Mouse (Mus musculus) forebrain, embryonic 14.5 days (tissue): ENCODE data around the gene Serpinf1. TPM values are rescaled to one million over a fixed set of nuclear protein-coding genes. Genes with fewer than 3 reads are reported as not detected.

Experiments
- microRNA counts: library from miRNA; unstranded; fragments of <30 nt; microRNA quantifications from one replicate; lab custom pipeline; 2016
- microRNA-seq: library from miRNA; unstranded; fragments of <30 nt; microRNA quantifications from one replicate; pipeline ENCODE4, GENCODE M21; 2016
- polyA plus RNA-seq: library from polyadenylated mRNA; unstranded; fragments of >200 nt; fragmentation: Nextera tagmentation; extraction: Ambion mirVana; gene quantifications from 2 replicates; pipeline ENCODE4 v1.2.1, GENCODE M21; 2014

Gene Serpinf1
- polyA plus RNA-seq, 1 experiment from 2014 or later, result 23.6 TPM

MicroRNAs encoded within 50 kb of the gene (microRNA counts, 519-probe panel; counts per million panel counts)
- 5,108 counts per million, percentile 79 among the panel's probes with 10 or more counts for microRNA mmu-miR-22 (lab: Ali Mortazavi, UCI)

Small RNA genes lying within 50 kb of the gene (microRNA-seq; reads per million reads assigned to microRNA genes)
- gene Mir22, result 2,521 reads per million, percentile 87 among the genes with 10 or more reads in this experiment

Other genes starting within 250 kb of the Serpinf1 start
- gene Ovca2, start 243.9 kb downstream of the Serpinf1 start, polyA plus RNA-seq, result 24.3 and 24.6 TPM in 2 replicates
- gene Dph1, start 231.5 kb downstream of the Serpinf1 start, polyA plus RNA-seq, result 15.9 and 17.6 TPM in 2 replicates
- gene Rtn4rl1, start 228.9 kb downstream of the Serpinf1 start, polyA plus RNA-seq, result 5.0 and 7.4 TPM in 2 replicates
- gene Rpa1, start 74.4 kb downstream of the Serpinf1 start, polyA plus RNA-seq, result 64.5 and 74.2 TPM in 2 replicates
- 10.7 and 12.1 TPM in 2 replicates for gene Smyd4, start 74.3 kb downstream of the Serpinf1 start, polyA plus RNA-seq
- not detected in 2 replicates for gene Serpinf2, start 16.9 kb upstream of the Serpinf1 start, polyA plus RNA-seq
- gene Wdr81, start 32.0 kb upstream of the Serpinf1 start, polyA plus RNA-seq, result 4.9 and 6.9 TPM in 2 replicates
- gene Tlcd2, start 39.0 kb upstream of the Serpinf1 start, polyA plus RNA-seq, result 0.94 and 1.3 TPM in 2 replicates
- 67.0 and 73.1 TPM in 2 replicates for gene Prpf8, start 64.1 kb upstream of the Serpinf1 start, polyA plus RNA-seq
- gene Rilp, start 87.4 kb upstream of the Serpinf1 start, polyA plus RNA-seq, result 0.77 and 0.86 TPM in 2 replicates
- 2.7 and 3.4 TPM in 2 replicates for gene Scarf1, start 90.8 kb upstream of the Serpinf1 start, polyA plus RNA-seq
- gene Slc43a2, start 109.0 kb upstream of the Serpinf1 start, polyA plus RNA-seq, result 6.5 and 9.1 TPM in 2 replicates
- gene Pitpna, start 165.4 kb upstream of the Serpinf1 start, polyA plus RNA-seq, result 94.2 and 101 TPM in 2 replicates
- gene Inpp5k, start 208.3 kb upstream of the Serpinf1 start, polyA plus RNA-seq, result 53.9 and 55.5 TPM in 2 replicates
- gene Myo1c, start 227.8 kb upstream of the Serpinf1 start, polyA plus RNA-seq, result 5.7 and 6.6 TPM in 2 replicates